9 mouse cellular contexts compared by ENCODE assay signal in genomic region chr13:99398149-99398701, GRCm38 (mm10). TPM values are rescaled to one million over a fixed set of nuclear protein-coding genes. Genes with fewer than 3 reads are reported as not detected.
DNase-seq lines count a peak whose midpoint lies in the region; ATAC-seq and TF ChIP-seq lines count a peak whose summit lies in the region.
"Had no signal": no experiment of that assay in that cellular context is flagged by ENCODE, and none has a peak within 500 bp of the region (broad histone marks: within the 10 kb centered on the region; RNA-seq: fewer than 3 reads in every experiment).

No protein-coding gene starts in this region.

- no peak overlapping the region for H3K4me3 ChIP-seq in midbrain, embryonic 12.5 days
- no peak overlapping the region for H3K4me3 ChIP-seq in midbrain, embryonic 14.5 days (replicated peaks; ENCODE audit: low read depth, low read length)
- no peak overlapping the region for H3K4me3 ChIP-seq in left cerebral cortex, adult 2 months
- no peak overlapping the region for H3K4me3 ChIP-seq in thymus, adult 2 months (ENCODE audit: control insufficient read depth, insufficient read depth, low read length)
- H3K4me3 ChIP-seq: megakaryocyte, embryonic 14.5 days had no signal

- H3K9ac ChIP-seq in midbrain, embryonic 12.5 days (replicated peaks), result peak overlapping the region; percentile 7; the same call in 1 of the 2 replicates
- no peak overlapping the region; the same call in 1 of the 2 replicates for H3K9ac ChIP-seq in midbrain, embryonic 14.5 days (replicated peaks; ENCODE audit: low read length)

- no peak overlapping the region for H3K4me2 ChIP-seq in midbrain, embryonic 12.5 days (replicated peaks)
- no peak overlapping the region for H3K4me2 ChIP-seq in midbrain, embryonic 14.5 days (ENCODE audit: low read length)

- TF ChIP-seq POLR2A in thymus, adult 2 months (IDR thresholded peaks at IDR 0.05; ENCODE audit: control insufficient read depth, extremely low read depth, insufficient read depth, low read length, poor library complexity), result no peak

- 81% methylated on average over 12 of the region's 12 CpGs for WGBS in midbrain, embryonic 12.5 days
- WGBS in midbrain, embryonic 14.5 days, result 87% methylated on average over 12 of the region's 12 CpGs
- 57% methylated on average over 12 of the region's 12 CpGs for whole genome bisulfite sequencing in thymus, adult 2 months

- no peaks in the 10 kb centered on the region for H3K9me3 ChIP-seq in midbrain, embryonic 12.5 days
- no peaks in the 10 kb centered on the region for H3K9me3 ChIP-seq in midbrain, embryonic 14.5 days (ENCODE audit: control insufficient read depth, low read length)
- H3K9me3 ChIP-seq: megakaryocyte, embryonic 14.5 days had no signal

- no peaks in the 10 kb centered on the region for H3K36me3 ChIP-seq in midbrain, embryonic 12.5 days
- peaks cover 5% of the 10 kb centered on the region; the same call in 1 of the 2 replicates for H3K36me3 ChIP-seq in midbrain, embryonic 14.5 days (ENCODE audit: control insufficient read depth, insufficient read depth, low read length)
- H3K36me3 ChIP-seq in thymus, adult 2 months (ENCODE audit: control insufficient read depth, insufficient read depth, low read length), result no peaks in the 10 kb centered on the region

- H3K4me1 ChIP-seq in midbrain, embryonic 12.5 days, result peaks cover 37% of the 10 kb centered on the region
- H3K4me1 ChIP-seq in midbrain, embryonic 14.5 days (ENCODE audit: control insufficient read depth, insufficient read depth, low read length), result peaks cover 30% of the 10 kb centered on the region
- H3K4me1 ChIP-seq in thymus, adult 2 months (replicated peaks; ENCODE audit: control insufficient read depth, insufficient read depth, low read length), result peaks cover 21% of the 10 kb centered on the region

- no peak for ATAC-seq in midbrain, embryonic 12.5 days (ENCODE audit: low FRiP score, low read depth)
- ATAC-seq in midbrain, embryonic 14.5 days (ENCODE audit: low FRiP score, low TSS enrichment), result no peak

- no peak for DNase-seq in midbrain, embryonic 14.5 days
- DNase-seq in cerebellum, postnatal 14 days, result peak; percentile 74 to 83
- DNase-seq in heart, postnatal 36 days, result peak; percentile 34 to 66
- peak; percentile 83 for DNase-seq in lung, postnatal 36 days
- no peak for DNase-seq in left cerebral cortex, adult 2 months (ENCODE audit: extremely low spot score in 1 of 2, low spot score in 2 of 2)
- DNase-seq in retina, embryonic 14.5 days (ENCODE audit: low spot score), result no peak
- no peak for DNase-seq in thymus, adult 2 months

- TF ChIP-seq CTCF in left cerebral cortex, adult 2 months (IDR thresholded peaks at IDR 0.05), result no peak
- no peak for TF ChIP-seq CTCF in thymus, adult 2 months (IDR thresholded peaks at IDR 0.05; ENCODE audit: borderline replicate concordance, control insufficient read depth, extremely low read depth, insufficient read depth, low read length, poor library complexity)

- H3K27ac ChIP-seq in midbrain, embryonic 12.5 days (replicated peaks), result 0 out of 2 replicates have a peak overlapping the region, but pooled peaks have one; percentile 15
- no peak overlapping the region; the same call in 1 of the 2 replicates for H3K27ac ChIP-seq in midbrain, embryonic 14.5 days (replicated peaks; ENCODE audit: low read depth, low read length)
- H3K27ac ChIP-seq in left cerebral cortex, adult 2 months, result no peak overlapping the region
- H3K27ac ChIP-seq in thymus, adult 2 months (ENCODE audit: control insufficient read depth, insufficient read depth, low read length), result no peak overlapping the region

- no peaks in the 10 kb centered on the region for H3K27me3 ChIP-seq in midbrain, embryonic 12.5 days
- H3K27me3 ChIP-seq in midbrain, embryonic 14.5 days (ENCODE audit: control insufficient read depth, insufficient read depth, low read length), result no peaks in the 10 kb centered on the region
- no peaks in the 10 kb centered on the region for H3K27me3 ChIP-seq in thymus, adult 2 months (ENCODE audit: control insufficient read depth, insufficient read depth, low read length)
- H3K27me3 ChIP-seq: megakaryocyte, embryonic 14.5 days had no signal

- intact Hi-C loops in heart, postnatal 36 days (cut with DNase I), result no loop called here
- intact Hi-C loops in left cerebral cortex, adult 2 months (cut with DNase I), result no loop called here

RNA-seq across cellular contexts. Expression of gene Mrps27, which starts 53.6 kb away (rescaled TPM):
- polyA plus RNA-seq in midbrain, embryonic 12.5 days (2016; fragmentation: Nextera tagmentation; extraction: Ambion mirVana), result 46.7 and 49.3 TPM in 2 replicates
- 36.5 and 38.2 TPM in 2 replicates for polyA plus RNA-seq in midbrain, embryonic 14.5 days (2014; fragmentation: Nextera tagmentation; extraction: Ambion mirVana)
- total RNA-seq in heart, postnatal 36 days (2021), result 10 to 100 TPM; 48.2 to 48.8 TPM
- total RNA-seq in left cerebral cortex, adult 2 months (2021), result 10 to 100 TPM; 25.1 to 28.3 TPM
- polyA plus RNA-seq in thymus, adult 2 months (2012; rRNA removed), result 12.7 and 16.1 TPM in 2 replicates

RNA-seq across cellular contexts. Expression of gene Ptcd2, which starts 53.7 kb away (rescaled TPM):
- 47.8 and 48.4 TPM in 2 replicates for polyA plus RNA-seq in midbrain, embryonic 12.5 days (2016; fragmentation: Nextera tagmentation; extraction: Ambion mirVana)
- 57.3 and 62.2 TPM in 2 replicates for polyA plus RNA-seq in midbrain, embryonic 14.5 days (2014; fragmentation: Nextera tagmentation; extraction: Ambion mirVana)
- total RNA-seq in heart, postnatal 36 days (2021), result 10 to 100 TPM; 47.0 to 49.2 TPM
- total RNA-seq in left cerebral cortex, adult 2 months (2021), result 10 to 100 TPM; 33.3 to 34.5 TPM
- 19.2 and 20.6 TPM in 2 replicates for polyA plus RNA-seq in thymus, adult 2 months (2012; rRNA removed)

Comparison
In these comparisons a context has a peak if more than half of its experiments do, and no peak if none do; other contexts are left out.
1. DNase-seq: peak in cerebellum, postnatal 14 days (2 of 2), heart, postnatal 36 days (2 of 2) and lung, postnatal 36 days (single experiment); none in midbrain, embryonic 14.5 days (single experiment), left cerebral cortex, adult 2 months (0 of 2), retina, embryonic 14.5 days (single experiment) and thymus, adult 2 months (single experiment).